Mouse (Mus musculus) G1E (cell line): ENCODE results near the gene Cx3cr1.

Experiments
- CTCF ChIP-seq: IDR thresholded peaks from 2 replicates; pipeline ENCODE4 v1.5.1; 2012; ENCODE audit warnings: low read depth, low read length, inconsistent platforms, mixed read lengths
- GATA1 ChIP-seq: IDR thresholded peaks from 2 replicates; pipeline ENCODE4 v1.6.1; 2012; ENCODE audit warnings: borderline replicate concordance, low read length, inconsistent platforms, mixed read lengths
- GATA2 ChIP-seq: IDR thresholded peaks from 2 replicates; pipeline ENCODE4 v1.6.1; 2012; ENCODE audit warnings: low read depth, low read length, inconsistent platforms, borderline replicate concordance
- POLR2AphosphoS5 ChIP-seq: IDR thresholded peaks from 2 replicates; pipeline ENCODE4 v1.6.1; 2012; ENCODE audit warnings: low read depth, low read length, inconsistent platforms; ENCODE audit not compliant: insufficient replicate concordance
- TAL1 ChIP-seq: conservative IDR thresholded peaks from 2 replicates; pipeline ENCODE4 v1.6.1; 2012; ENCODE audit warnings: low read depth, low read length, inconsistent platforms, mixed read lengths

DNA sequence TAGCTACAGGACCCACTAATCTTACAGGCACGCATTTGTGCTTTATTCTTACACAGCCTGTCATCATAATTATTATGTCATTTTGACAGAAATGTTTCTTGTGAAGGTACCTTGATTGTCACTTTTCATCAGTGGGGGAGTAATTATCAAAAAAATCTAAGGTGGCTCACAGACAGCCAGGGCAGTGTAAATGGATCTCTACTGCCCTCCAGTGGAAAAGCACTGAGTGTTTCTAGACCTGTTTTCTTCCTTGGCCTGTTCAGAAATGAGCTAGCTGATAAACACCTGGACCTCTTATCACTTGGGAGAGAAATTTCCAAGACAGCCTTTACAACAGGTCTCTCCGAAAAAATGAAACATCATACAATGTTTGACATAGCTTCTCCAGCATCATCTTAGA lies 179.0 kb downstream of the Cx3cr1 start:
- TF ChIP-seq CTCF: no peak
- TF ChIP-seq GATA1: no peak
- TF ChIP-seq POLR2AphosphoS5: no peak
- no peak for TF ChIP-seq TAL1
- no peak for TF ChIP-seq GATA2
